Mouse (Mus musculus) cortical plate, adult 2 months (tissue): ENCODE data around the gene Camta1.

Experiments
- CTCF ChIP-seq: fragments of 200-500 bp; IDR thresholded peaks from 2 replicates; pipeline ENCODE4 v1.5.1; 2011; ENCODE audit warnings: mild to moderate bottlenecking, control low read depth, low read length; ENCODE audit not compliant: insufficient read depth; ENCODE audit errors: extremely low read depth
- POLR2A ChIP-seq: fragments of 200-500 bp; IDR thresholded peaks from 2 replicates; pipeline ENCODE4 v1.6.1; 2011; ENCODE audit warnings: mild to moderate bottlenecking, low read length, control low read depth; ENCODE audit not compliant: insufficient read depth; ENCODE audit errors: extremely low read depth

DNA sequence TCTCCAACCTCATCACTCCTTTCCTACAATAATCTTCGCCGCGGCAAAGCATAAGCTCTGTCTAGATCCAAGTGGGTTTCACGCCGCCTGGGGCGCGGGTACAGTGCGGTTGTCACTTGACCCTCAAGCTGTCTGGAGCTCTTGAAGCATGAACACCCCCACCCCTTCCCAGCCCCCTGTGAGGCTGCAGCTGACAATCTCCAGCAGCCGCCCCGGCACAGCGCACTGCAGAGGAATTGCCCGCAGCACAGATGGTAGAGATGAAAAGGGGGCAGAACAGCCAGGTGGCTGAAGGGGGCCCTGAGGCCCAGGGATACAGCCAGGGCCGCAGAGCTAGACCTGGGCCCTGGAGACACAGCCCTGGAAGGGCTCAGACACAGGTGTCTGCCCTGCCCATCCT is 189.2 kb downstream of the Camta1 start:
- TF ChIP-seq POLR2A (no peak), CTCF (no peak)
